In the genomic region with DNA sequence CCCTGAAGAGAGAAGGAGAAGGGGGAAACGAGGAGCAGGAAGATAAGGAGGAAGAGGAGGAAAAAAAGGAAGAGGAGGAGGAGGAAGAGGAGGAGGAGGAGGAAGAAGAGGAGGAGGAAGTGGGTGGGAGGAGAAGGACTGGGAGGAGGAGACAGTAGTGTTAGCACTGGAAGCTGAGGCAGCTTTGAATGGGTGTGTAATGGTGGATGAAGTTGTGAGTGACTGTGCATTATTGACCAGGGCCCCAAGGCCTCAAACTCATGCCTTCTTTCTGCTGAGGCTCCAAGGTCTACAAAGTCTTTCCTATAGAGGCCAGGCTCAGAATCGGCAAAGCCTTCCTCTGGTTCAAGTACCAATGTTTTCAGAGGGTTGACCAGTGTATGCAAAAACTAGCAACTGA, we compare ENCODE assay signal across 1 mouse cellular context.
TF ChIP-seq lines count a peak whose summit lies in the region.

No protein-coding gene starts in this region.

TF ChIP-seq in MEL, 35 proteins besides CTCF, POLR2A, EP300 and RAD21:
- TF ChIP-seq SMC3 (IDR thresholded peaks at IDR 0.05; ENCODE audit: low read depth, low read length) (no peak), MYB (IDR thresholded peaks at IDR 0.05; ENCODE audit: low read depth, low read length) (no peak), USF2 (IDR thresholded peaks at IDR 0.05; ENCODE audit: borderline replicate concordance in 1 of 2, insufficient read depth in 1 of 2, low read depth in 1 of 2, low read length in 2 of 2) (no peak), TCF12 (IDR thresholded peaks at IDR 0.05; ENCODE audit: low read depth, low read length) (no peak), MAX (IDR thresholded peaks at IDR 0.05; ENCODE audit: low read length) (no peak), MYC (IDR thresholded peaks at IDR 0.05; ENCODE audit: low read depth, low read length) (no peak), MEF2A (IDR thresholded peaks at IDR 0.05; ENCODE audit: extremely low read depth, insufficient replicate concordance, low read depth, low read length, poor library complexity, severe bottlenecking) (no peak), NRF1 (IDR thresholded peaks at IDR 0.05; ENCODE audit: insufficient read depth, low read depth, low read length, poor library complexity, severe bottlenecking) (no peak), GABPA (IDR thresholded peaks at IDR 0.05; ENCODE audit: low read depth, low read length) (no peak), ZC3H11A (IDR thresholded peaks at IDR 0.05; ENCODE audit: low read depth, low read length) (no peak), POLR2AphosphoS2 (IDR thresholded peaks at IDR 0.05; ENCODE audit: low read length) (no peak), GATA1 (IDR thresholded peaks at IDR 0.05; ENCODE audit: low read depth, low read length) (no peak), MXI1 (IDR thresholded peaks at IDR 0.05; ENCODE audit: low read depth, low read length) (no peak), JUND (IDR thresholded peaks at IDR 0.05; ENCODE audit: low read depth, low read length) (no peak), E2F4 (IDR thresholded peaks at IDR 0.05; ENCODE audit: borderline replicate concordance, low read depth, low read length) (no peak)
TF ChIP-seq in MEL: peak in this region for 0.
